In the genomic region with DNA sequence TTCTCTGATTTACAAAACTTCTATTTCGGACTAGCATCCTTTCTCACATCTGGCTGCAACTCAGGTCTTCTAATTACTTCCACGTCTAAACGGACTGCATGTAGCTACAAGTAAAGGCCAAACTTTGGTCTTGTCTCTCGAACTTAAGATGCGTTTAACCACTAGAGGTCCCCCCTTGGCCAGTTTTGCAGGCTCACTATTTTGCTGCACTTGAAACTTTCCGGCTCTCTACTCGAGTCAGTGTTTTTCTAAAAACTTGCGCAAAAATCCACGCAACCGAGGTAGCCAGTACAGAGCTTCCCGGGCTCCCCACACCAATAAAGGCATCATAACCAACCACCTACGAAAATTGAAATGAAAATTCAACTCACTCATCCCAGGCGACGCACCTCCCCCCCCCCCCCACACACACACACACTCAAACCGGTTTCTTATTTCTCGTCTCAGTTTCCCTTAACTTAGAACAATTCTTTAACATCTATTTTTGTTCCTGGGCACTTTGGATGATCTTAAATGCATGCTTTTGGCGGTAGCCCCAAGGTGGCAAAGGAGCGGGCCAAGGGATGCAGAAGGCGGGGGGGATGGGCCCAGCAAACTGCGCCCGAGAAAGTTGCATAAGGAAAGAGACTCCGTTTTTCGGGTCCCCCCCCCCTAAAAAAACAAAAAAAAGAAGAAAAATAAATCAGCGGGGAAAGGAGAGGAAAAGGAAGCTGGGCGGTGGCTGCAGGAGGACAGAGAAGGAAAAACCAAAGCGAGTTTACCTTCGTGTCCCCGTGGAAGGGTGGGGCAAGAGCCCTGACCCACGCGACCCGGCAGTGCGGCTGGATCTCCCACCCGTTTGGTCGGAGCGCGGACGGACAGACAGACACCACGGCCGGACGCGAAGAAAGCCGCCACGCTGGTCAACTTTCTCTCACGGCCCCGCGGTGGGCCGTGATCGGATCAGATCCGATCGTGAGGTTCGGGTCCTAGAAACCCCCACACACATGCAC, we compare ENCODE assay signal across 8 mouse cellular contexts. TPM values are rescaled to one million over a fixed set of nuclear protein-coding genes. Genes with fewer than 3 reads are reported as not detected.
DNase-seq lines count a peak whose midpoint lies in the region; ATAC-seq lines count a peak whose summit lies in the region.

No protein-coding gene starts in this region.

- no peaks in the 10 kb centered on the region for H3K27me3 ChIP-seq in hindbrain, embryonic 13.5 days

- H3K9ac ChIP-seq in hindbrain, embryonic 13.5 days: peak overlapping the region; percentile 92

- peak overlapping the region; percentile 84 for H3K4me3 ChIP-seq in hindbrain, embryonic 13.5 days

- DNase-seq in NIH3T3 (ENCODE audit: low read depth): peak; percentile 96
- peak; percentile 86 to 87 for DNase-seq in cerebellum, postnatal 10 days
- DNase-seq in frontal cortex, postnatal 25 days (ENCODE audit: low spot score in 2 of 2): peak; percentile 54 to 75
- DNase-seq in layer of hippocampus, postnatal 14 days (ENCODE audit: low spot score in 2 of 2): peak; percentile 66 to 91
- peak; percentile 94 for DNase-seq in lung, postnatal 10 days
- peak; percentile 73 for DNase-seq in ovary, postnatal 14 days (ENCODE audit: low spot score)
- peak; percentile 74 to 87 for DNase-seq in thymus, postnatal 10 days (ENCODE audit: low spot score in 2 of 2)

- H3K4me2 ChIP-seq in hindbrain, embryonic 13.5 days: peak overlapping the region; percentile 99

- no peak for ATAC-seq in hindbrain, embryonic 13.5 days (ENCODE audit: low FRiP score)

- H3K4me1 ChIP-seq in hindbrain, embryonic 13.5 days (replicated peaks): peaks cover 29% of the 10 kb centered on the region

- under 1% methylated on average over 51 of the region's 51 CpGs for WGBS in hindbrain, embryonic 13.5 days

- H3K36me3 ChIP-seq in hindbrain, embryonic 13.5 days: no peaks in the 10 kb centered on the region; the same call in 1 of the 2 replicates

- no peaks in the 10 kb centered on the region for H3K9me3 ChIP-seq in hindbrain, embryonic 13.5 days

- peak overlapping the region; percentile 94 for H3K27ac ChIP-seq in hindbrain, embryonic 13.5 days

RNA-seq across cellular contexts. Expression of a gene that starts 2.5 kb away (rescaled TPM):
- 24.1 and 24.3 TPM in 2 replicates for polyA plus RNA-seq in hindbrain, embryonic 13.5 days (2015; fragmentation: Nextera tagmentation; extraction: Ambion mirVana)
- 10 to 100 TPM; 18.5 to 22.4 TPM for total RNA-seq in layer of hippocampus, postnatal 14 days (2021)
